Mouse (Mus musculus) adrenal gland, adult 18-20 months (tissue): ENCODE results near the gene Bicral. TPM values are rescaled to one million over a fixed set of nuclear protein-coding genes. Genes with fewer than 3 reads are reported as not detected.

Experiments used
- DNase-seq, 2 experiments: peaks; one replicate each; pipeline ENCODE4 v3.0.0; 2021 to 2022; ENCODE audit warnings: low spot score in 2 of 2
- total RNA-seq, 2 experiments: library from RNA; stranded (reverse); gene quantifications; 1 replicate in 1 of 2; 2 replicates in 1 of 2; pipeline ENCODE4 v1.2.3; 2021

The Bicral gene
- total RNA-seq, 2 experiments from 2014 or later, result 16.7 to 18.2 TPM

DNA sequence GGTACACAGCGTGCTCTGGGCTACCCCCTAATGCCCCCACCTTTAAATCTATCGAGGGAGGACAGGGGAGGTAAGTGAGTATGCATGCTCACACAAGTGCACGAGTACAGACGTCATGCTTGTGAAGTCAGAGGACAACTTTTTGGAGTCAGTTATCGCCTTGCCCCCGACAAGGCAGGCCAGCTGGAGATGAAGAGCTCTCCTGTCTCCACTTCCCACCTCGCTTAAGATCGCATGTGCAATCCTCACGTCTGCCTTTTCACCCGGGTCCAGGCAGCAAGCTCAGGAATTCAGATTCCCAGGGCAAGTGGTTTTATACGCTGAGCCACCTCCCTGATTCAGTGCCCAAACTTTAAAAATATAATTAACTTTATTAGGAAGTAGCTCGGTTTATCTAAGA lies 13.0 kb downstream of the Bicral start:
- DNase-seq, result no peak

DNA sequence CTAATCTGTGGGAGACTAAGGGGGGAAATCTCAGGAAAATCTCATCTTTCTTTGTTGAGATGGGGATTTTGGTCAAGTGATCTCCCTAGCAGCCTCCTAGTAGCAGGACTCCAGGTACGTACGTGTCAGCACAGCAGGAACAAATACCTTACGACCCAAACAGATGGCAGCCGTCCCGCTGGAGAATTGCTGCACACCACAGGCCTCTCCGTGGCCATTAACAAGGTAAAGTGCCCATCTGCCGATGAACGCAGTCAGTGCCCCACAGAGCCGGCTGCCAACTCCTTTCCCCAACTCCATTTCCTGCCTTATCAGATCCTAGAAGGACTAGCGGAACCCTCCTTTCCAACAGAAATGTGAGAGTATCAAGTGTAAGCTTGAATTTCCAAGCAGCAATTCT lies 13.5 kb downstream of the Bicral start:
- DNase-seq, result no peak

DNA sequence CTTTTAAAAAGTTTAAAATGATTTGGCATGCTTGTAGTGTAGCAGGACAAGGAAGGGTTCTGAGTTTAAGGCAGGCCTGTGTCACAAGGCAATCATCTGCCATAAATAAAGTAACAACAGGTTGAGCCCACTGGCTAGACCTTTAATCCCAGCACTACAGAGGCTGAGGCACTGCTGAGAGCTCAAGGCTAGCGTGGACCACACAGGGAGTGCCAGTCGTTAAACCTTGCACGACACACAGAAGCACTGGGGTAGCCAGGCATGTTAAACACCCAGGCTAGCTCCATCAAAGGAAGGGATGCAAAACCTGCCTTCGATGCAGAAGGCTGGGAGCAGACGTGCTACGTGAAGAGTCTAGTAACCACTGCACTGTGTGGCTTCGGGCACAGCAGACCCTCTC lies 14.6 kb downstream of the Bicral start:
- DNase-seq, result no peak

DNA sequence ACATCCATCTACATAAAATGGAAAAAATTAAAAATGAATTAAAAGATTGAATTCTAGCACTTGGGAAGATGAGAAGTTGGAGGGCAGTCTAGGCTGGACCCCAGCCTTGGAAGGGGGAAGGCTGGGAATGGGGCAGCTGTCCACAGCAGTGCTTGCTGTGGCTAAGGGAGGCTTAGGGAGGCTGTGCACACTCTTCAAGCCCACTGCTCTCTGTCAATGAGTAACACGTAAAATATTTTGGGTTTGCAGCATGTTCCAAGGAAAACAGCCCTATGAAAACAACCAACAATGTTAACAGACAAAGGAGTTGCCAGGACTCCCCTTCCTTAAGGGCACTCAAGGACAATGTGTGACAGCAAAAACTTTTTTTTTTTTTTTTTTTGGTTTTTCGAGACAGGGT lies 15.3 kb downstream of the Bicral start:
- no peak for DNase-seq

DNA sequence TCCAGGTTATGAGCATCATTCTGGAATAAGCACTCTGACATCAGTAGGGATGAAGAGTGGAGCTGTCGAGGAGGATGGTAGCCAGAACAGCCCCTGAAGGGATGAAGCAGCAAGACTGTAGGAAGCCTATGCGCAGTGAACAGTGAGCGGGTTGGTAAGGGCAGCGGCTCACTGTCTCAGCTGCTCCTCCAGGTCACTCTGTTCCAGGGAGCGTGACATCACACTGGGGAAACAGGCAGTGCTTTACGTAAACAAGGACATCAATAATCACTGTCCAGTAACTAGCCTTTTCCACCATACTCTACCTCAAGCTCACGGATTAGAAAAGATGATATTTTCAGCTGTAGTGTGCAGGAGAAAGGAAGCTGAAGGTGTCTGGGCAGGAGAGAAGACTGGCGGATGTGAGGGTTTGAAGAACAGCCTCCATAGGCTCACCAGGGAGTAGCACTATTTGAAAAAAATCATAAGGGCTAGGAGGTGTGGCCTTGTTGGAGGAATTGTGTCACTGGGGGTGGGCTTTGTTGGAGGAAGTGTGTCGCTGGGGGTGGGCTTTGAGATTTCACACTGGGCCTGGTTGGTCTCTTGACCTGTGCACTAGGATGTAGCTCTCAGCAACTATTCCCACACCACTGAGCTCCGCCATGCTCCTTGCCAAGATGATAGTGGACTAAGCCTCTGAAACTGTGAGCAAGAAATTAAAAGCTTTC lies 17.8 kb downstream of the Bicral start:
- no peak for DNase-seq

DNA sequence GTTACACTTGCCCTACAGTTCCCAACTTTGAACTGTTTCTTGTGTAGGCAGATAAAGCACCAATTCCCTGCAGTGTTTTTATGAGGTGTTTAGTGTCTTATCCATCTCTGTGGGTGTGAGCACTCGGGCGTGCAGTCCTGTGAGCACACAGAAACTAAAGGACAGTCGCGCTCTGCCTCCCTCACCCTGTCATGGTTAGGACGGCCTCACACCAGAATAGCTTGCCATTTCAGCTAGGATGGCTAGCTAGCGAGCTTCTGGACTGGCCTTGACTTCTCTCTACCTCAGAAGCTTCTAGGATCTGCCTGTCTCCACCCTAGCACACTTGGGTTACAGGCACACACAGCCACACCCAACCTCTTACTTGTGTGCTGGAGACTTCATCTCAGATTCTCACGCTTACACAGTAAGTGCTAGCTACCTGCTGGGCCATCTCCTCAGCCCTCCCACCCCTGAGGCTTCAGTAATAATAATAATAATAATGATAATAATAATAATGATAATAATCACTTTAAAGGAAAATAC lies 19.8 kb downstream of the Bicral start:
- DNase-seq, result no peak

DNA sequence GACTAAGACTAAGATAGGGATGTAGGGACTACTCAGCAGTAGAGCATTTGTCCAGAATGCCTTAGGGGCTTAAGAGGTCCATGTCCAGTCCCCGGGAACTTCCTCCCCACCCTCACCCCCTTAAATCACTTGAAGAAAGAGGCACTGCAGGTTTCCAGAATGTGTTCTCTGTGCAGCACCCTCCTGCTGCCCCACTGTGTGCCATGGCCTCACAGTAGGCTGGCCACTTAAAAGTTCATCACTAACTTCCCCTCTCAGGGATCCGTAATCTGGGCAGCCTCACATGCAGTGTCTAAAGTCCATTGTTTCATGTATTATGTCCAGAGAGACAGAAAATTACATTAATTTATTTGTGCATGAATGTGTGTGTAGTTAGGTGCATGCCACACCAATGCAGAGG lies 20.4 kb downstream of the Bicral start:
- no peak for DNase-seq

DNA sequence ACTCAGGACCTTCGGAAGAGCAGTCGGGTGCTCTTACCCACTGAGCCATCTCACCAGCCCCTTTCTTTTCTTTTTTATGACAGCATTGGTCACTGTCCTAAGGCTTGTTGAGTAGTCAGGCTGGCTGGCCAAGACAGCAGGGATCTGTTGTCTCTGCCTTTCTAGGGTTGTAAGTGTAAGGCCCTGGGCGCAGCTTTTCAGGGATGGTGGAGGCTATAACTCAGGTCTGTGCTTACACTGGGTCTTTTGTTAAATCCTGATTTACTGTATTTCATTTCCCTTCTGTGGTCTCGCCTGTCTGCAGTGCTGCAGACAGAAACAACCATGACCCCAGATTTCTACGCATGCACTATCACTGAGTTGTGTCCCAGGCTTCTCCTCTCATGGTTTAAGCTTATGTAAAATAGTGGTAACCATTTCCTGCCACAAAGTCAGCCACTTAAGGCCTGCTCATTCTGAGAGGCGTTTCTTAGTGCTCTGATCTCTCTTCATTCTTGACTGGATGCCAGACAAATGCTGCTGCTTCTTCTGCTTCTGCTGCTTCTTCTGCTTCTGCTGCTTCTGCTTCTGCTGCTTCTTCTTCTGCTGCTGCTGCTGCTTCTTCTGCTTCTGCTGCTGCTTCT lies 23.1 kb downstream of the Bicral start:
- DNase-seq, result no peak

DNA sequence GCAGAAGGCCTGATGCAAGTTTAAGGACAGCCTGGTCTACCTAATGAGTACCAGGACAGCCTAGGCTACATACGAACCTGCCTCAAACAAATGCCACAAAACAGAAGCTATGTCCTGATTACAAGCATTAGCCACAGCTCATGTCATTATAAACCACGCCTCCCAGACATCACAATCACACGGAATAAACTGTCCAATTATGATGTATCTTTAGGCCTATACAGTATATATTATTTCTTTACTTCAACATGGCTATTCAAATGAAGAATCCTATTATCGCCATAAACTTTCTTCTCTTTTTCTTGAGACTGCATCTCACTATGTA lies 25.3 kb downstream of the Bicral start:
- no peak for DNase-seq

DNA sequence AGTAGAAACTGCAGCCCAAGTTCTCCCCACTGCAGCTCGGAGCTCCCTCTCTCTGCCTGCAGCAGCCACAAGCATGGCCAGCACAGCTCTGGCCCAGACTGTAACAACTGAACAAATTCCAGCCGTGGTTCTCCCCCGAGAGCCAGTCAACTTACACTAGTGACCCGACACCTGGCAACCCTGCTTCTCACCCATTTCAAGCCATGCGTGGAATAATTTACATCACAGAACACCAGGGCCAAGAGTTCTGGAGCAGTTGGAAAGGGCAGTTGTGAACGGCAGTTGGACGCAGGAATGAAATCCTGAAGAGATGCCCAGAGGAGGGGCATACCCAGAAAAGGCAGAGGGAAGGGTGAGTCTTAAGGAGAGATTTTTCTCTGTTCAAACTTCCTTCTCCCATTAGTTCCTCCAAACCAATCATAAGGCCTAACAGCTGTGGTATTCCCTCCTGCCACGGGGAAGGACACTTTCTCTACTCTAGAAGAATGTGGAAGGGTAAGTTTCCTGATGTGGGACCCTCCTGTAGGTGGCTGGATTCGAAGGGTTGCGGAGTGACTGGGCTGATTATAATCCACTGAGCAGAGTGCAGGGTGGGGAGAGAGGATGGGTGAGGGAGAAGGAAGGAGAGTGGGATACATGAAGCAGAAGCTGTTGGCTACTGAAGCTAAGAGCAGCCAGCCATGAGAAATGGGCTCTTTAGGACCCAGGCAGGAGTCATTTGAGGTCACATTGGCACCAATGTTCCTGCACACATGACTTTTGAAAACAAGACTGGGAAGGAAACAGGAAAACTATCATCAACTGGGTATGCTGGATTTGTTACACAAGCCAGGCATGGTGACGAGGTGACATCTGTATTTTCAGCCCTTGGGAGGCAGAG lies 25.9 kb downstream of the Bicral start:
- DNase-seq, result no peak

DNA sequence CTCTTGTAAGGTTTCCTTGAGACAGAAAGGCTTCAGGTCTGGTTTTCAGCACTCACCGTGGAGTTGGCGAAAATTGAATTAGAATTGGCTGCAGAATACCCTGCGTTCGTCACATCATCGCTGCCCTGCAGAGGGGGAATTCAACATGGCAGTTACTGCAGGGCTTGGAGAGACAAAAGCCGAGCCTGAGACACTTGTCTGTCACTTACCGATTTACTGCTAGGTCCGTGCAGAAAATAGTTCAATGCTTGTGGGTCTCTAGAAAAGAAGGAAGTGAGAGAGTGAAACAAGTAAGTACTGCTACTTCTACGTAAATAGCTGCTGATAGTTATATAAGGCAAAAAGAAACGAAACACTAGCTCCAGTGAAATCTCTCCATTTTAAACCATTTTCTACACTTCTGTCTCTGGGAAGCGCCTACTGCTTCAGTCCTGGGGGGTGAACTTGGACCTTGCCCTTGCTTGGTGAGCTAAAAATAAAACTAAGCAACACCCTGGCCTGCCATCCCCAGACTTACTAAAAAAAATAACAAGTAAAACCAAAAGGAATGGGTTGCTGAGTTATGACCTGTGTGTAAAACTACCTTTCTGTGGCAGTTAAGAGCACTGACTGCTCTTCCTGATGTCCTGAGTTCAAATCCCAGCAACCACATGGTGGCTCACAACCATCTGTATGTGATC lies 28.3 kb downstream of the Bicral start:
- no peak for DNase-seq

DNA sequence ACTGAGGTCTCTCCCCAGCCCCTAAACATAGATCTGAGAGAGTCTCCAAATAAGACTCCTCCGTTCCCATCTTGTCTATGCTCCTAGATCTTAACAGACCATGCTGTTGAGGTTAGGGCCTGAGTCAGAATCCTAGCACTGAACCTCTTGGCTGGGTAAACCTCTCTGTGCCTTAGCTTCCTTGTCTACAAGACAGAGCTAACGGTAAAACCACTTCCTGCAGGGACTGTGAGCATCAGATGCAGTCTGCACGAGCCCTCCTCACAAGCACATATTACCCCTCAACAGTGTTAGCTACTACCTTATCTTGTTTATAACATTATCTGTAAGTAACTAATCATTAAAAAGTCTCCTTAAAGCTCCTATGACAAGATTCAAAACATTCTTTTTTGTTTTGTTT lies 29.3 kb downstream of the Bicral start:
- no peak for DNase-seq

DNA sequence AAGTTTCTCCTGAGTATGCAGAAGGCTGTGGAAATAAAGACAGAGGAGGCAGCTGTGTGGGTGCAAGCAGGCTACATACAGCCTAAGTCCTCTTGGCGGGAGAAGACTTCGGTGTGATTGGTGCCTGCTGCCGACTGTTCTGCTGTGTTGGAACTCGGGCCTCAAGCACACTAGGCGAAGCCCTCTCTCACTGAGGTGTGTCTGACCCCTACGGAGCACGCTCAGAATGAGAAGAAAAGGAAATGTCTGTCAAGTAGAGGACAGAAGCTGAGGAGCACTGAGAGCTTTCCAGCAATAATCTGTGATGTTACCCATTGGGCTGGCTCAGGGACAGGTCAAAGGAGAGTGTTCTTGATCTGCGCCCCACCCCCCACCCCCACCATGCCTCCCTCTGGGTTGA lies 35.2 kb downstream of the Bicral start:
- DNase-seq, result no peak

DNA sequence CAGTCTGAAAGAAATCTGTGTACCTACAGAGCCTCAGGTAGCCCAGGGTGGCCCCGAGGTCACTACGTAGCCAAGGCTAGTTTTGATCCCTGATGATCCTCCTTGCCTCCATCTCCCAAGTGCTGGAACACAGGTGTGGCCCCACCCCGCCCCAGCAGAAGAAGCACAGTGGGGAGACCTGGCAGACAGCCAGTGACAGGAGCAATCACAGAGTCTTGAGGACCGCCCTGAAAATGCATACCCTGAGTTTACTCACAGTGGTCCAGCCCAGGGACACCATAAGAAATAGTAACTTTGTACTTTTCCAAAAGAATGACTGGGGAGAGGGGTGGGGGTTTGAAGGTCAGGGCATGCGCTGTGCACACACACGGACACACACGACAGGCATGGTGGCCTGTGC lies 37.7 kb downstream of the Bicral start:
- DNase-seq, result no peak

DNA sequence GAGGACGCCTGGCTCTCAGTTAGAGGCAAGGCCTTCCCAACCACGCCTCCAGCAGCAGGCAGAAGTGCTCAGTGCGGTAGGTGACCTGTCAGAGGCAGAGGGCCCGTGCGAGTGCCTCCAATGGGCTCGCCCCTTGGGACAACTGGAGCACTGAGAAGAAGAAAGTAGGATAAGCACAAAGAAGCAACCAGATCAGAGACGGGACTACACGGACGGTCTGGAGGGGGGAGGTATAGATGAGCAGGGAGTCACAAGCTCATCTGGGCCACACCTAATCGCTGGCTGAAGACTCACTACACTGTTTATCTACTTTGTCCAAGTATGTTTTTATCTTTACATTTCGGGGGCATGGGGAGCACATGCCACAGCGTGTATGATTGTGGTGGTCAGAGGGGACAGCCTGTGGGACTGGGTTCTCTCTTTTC lies 40.5 kb downstream of the Bicral start:
- no peak for DNase-seq

DNA sequence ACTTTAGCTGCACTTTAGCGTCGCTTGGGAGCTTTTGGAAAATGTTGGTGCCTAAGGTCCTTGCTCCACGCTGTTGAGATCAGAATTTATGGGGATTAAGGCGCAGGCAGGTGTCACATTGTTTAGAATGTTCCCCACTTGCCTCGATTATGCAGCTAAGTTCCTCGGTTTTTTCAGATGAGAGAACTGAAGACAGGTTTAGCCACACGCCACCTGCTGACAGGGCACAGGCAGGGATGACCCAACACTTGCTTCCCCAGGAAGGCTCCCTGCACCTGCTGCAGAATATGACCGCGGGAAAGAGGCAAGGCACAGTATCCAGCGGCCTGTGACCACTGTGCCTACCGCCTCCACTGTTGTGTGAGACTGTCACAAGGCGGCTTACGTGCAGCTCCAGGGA lies 42.0 kb downstream of the Bicral start:
- DNase-seq, result no peak

DNA sequence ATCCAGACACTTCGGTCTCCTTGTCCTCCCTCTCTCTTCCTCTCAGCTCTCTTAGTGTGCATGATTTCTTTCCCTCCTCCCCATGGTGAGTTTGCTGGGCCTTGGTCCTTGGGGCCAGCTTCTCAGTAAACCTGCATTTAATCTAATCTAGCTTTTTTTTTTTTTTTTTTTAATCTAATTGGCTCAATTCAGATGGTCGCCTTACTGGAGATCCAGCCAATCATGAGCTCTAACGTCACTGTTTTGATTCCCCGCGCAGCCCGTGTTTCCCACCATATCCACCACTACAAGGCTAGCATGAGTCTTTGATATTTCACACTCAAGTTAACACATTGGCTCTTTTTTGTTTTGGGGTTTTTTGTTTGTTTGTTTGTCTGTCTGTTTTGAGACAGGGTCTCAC lies 43.8 kb downstream of the Bicral start:
- DNase-seq, result no peak

DNA sequence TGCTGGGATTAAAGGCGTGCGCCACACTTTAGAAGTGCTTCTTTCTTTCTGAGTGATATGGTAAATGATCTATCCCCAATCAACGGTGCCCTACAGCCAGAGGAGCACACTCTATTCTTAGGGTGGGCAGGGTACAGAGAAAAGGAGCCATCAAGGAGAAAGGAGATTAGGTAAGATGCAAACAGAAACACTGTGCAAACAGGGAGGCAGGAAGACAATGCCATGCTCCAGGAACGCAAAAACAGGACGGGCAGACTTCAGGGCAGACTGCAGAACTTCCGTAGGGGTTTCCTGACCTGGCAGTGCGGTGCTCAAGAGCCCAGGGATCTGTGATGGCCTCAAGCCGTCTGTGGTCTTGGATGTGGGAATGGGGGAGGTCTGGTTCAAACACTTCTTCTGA lies 44.6 kb downstream of the Bicral start:
- DNase-seq, result no peak

DNA sequence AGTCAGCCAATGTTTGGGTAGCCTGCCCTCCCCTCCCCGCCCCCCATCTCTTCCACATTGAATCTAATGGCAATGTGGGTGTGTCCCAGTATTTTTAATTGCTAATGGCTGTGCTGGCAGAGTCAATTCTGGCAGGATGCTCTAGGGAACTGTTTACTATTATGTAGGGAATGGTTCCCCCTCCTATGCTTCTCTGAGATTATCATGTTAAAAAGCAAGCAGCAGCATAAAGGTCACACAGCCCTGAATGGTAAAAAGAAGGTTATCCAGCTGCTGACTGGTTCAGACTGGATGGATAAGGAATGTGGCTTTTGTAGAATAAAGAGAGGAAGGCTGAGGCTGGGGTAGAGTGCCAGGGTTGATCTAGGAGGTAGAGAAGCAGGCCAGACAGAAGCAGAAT lies 45.8 kb downstream of the Bicral start:
- no peak for DNase-seq

DNA sequence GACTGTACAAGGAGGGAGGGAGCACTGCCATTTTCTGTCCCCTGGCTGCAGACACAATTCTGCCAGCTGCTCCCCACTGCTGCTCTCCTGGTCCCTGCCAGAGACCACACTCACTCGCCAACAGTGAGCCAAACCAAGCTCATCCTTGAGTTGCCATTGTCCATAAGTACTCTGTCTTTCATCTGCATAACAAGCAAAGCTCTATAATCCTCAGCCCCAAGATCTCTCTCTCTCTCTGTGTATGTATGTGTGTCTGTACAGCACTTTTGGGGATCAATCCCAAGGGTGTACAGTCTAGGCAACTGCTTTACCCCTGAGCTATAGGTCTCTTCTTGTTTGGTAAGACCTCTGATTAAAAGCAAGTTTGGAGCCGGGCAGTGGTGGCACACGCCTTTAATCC lies 47.6 kb downstream of the Bicral start:
- DNase-seq, result no peak

DNA sequence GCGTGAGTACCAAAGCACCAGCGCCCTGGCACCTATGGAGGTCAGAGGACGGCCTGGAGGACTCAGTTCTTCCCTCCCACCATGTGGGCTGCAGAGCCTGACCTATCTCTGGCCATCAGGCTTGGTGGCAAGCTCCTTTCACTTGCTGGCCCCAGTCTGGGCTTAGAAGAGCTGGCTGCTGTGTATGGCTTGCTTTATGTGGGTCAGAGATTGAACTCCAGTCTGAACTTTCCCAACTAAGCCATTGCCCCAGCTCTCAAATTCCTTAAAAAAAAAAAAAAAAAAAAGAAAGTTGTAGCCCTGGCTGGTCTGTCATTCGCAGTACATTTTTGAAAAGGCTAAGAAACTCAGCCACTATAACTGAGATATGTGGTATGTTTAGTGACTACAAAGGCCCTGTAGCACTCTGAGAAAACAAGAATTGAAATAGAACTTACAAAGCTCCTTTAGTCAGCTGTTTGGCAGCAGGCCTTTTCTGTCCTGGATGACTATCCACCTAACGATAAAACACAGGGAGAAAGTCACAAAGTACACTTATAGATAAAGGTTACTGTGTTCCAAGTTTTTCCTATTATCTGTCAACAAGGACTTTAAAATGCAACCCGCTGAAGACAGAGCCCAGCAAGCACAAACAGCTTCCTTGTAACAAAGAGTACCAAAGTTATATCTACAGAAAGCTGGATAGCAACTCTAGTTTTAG lies 49.0 kb downstream of the Bicral start:
- no peak for DNase-seq
